Mouse (Mus musculus) intestine, embryonic 15.5 days (tissue): Measurements from ENCODE around the gene Ccdc14. TPM values are rescaled to one million over a fixed set of nuclear protein-coding genes. Genes with fewer than 3 reads are reported as not detected.
A peak's percentile ranks its signal among the peaks of the same experiment; 100 is the strongest.

Source experiments
- ATAC-seq: fragments of 200-750 bp; cut with Nextera tagmentation; 2 replicates; pipeline ENCODE4 v1.8.0; 2017; ENCODE audit warnings: moderate TSS enrichment, moderate library complexity
- H3K27ac ChIP-seq: fragments of 300-500 bp; sonication (generic); 2 replicates; pipeline ENCODE4 v1.5.1; 2015; ENCODE audit warnings: mild to moderate bottlenecking, inconsistent platforms
- H3K27me3 ChIP-seq: fragments of 300-500 bp; sonication (generic); replicated peaks from 2 replicates; pipeline ENCODE4 v1.6.1; 2015; ENCODE audit warnings: inconsistent platforms
- H3K36me3 ChIP-seq: fragments of 300-500 bp; sonication (generic); 2 replicates; pipeline ENCODE4 v1.6.1; 2015; ENCODE audit warnings: inconsistent platforms
- H3K4me1 ChIP-seq: fragments of 300-500 bp; sonication (generic); replicated peaks from 2 replicates; pipeline ENCODE4 v1.6.1; 2015; ENCODE audit warnings: inconsistent platforms
- H3K4me2 ChIP-seq: fragments of 300-500 bp; sonication (generic); replicated peaks from 2 replicates; pipeline ENCODE4 v1.6.1; 2015; ENCODE audit warnings: mild to moderate bottlenecking, inconsistent platforms
- H3K4me3 ChIP-seq: fragments of 300-500 bp; sonication (generic); replicated peaks from 2 replicates; pipeline ENCODE4 v1.5.1; 2015; ENCODE audit warnings: inconsistent platforms
- H3K9ac ChIP-seq: fragments of 300-500 bp; sonication (generic); 2 replicates; pipeline ENCODE4 v1.6.1; 2015; ENCODE audit warnings: inconsistent platforms
- H3K9me3 ChIP-seq: fragments of 300-500 bp; sonication (generic); 2 replicates; pipeline ENCODE4 v1.6.1; 2016; ENCODE audit warnings: inconsistent platforms
- WGBS: fragments of 180-500 bp; shearing (Covaris S2); methylation state at CpG from one replicate; pipeline ENCODE4 v1.1.7; 2015; 5-methylcytosine and 5-hydroxymethylcytosine counted together
- polyA plus RNA-seq: library from polyadenylated mRNA; unstranded; fragments of >200 nt; fragmentation: Nextera tagmentation; extraction: Ambion mirVana; gene quantifications from 2 replicates; pipeline ENCODE4 v1.2.1, GENCODE M21; 2015

Gene Ccdc14
- polyA plus RNA-seq, 1 experiment from 2014 or later: 6.0 TPM

GRCm38 (mm10) chr16:34729371-34729770 is 39.0 kb downstream of the Ccdc14 start:
- H3K4me1 ChIP-seq: no peaks in the 10 kb centered on the region

DNA sequence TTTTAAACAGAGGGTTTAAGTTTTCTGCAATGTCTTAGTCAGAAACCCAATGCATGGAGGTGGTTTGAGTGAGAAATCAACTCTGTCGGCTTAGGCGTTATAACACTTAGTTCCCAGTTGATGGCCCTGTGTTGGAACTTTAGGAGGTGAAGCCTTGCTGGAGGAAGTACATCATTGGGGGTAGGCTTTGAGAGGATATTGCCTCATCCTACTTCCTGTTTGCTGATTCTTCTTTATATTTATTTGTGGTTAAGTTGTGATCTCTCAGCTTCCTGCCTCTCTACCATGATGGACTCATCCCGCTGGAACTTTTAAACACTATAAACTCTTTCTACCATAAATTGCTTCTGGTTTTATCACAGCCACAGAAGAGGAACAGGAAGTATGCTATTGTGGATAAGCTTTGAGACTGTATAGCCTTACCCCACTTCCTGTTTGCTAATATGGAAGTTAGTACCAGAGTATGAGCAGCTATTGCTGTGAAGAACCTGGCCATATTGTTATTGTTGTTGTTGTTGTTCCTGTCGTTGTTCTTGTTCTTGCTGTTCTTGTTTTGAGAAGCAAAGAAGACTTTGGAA is 48.3 kb downstream of the Ccdc14 start:
- Histone ChIP-seq H3K4me3 (no peak overlapping the region), H3K9me3 (no peaks in the 10 kb centered on the region), H3K9ac (no peak overlapping the region), H3K4me2 (no peak overlapping the region), H3K27ac (no peak overlapping the region), H3K27me3 (no peaks in the 10 kb centered on the region), H3K36me3 (no peaks in the 10 kb centered on the region), H3K4me1 (no peaks in the 10 kb centered on the region)
- no peak for ATAC-seq
- 91% methylated on average over 4 of the region's 4 CpGs for WGBS

More at GRCm38 (mm10) chr16:34729371-34729770, 39.0 kb downstream of the Ccdc14 start:
- Histone ChIP-seq H3K9me3 (no peaks in the 10 kb centered on the region), H3K9ac (no peak overlapping the region), H3K27me3 (no peaks in the 10 kb centered on the region), H3K4me3 (no peak overlapping the region), H3K27ac (no peak overlapping the region), H3K36me3 (no peaks in the 10 kb centered on the region), H3K4me2 (no peak overlapping the region)
- ATAC-seq: no peak
- 98% methylated on average over 1 of the region's 1 CpGs for WGBS

DNA sequence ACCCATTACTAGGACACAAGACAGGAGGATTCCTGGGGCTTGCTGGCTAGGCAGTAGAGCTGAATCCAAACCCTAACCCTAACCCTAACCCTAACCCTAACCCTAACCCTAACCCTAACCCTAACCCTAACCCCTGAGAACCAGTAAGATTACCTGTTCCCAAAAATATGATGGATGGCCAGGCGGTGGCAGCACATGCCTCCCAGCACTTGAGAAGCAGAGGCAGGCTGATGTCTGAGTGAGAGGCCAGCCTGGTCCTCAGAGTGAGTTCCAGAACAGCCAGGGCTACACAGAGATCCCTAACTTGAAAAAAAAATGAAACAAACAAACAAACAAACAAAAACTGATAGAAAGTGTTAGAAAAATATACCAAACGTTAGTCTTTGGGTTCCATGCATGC is 52.5 kb downstream of the Ccdc14 start:
- 0 out of 2 replicates have a peak, but pooled peaks cover 3% of the 10 kb centered on the region for H3K27me3 ChIP-seq
- ATAC-seq: no peak
- peaks cover 4% of the 10 kb centered on the region; the same call in 1 of the 2 replicates for H3K4me1 ChIP-seq
- H3K9me3 ChIP-seq: no peaks in the 10 kb centered on the region
- H3K9ac ChIP-seq: no peak overlapping the region
- 44% methylated on average over 2 of the region's 2 CpGs for WGBS
- no peak overlapping the region for H3K4me3 ChIP-seq
- H3K4me2 ChIP-seq: no peak overlapping the region
- H3K36me3 ChIP-seq: no peaks in the 10 kb centered on the region
- H3K27ac ChIP-seq: no peak overlapping the region

- Histone ChIP-seq H3K27me3 (0 out of 2 replicates have a peak, but pooled peaks cover 3% of the 10 kb centered on the region), H3K27ac (no peak within 1 kb of the TSS), H3K36me3 (no peaks in the 10 kb centered on the region), H3K4me2 (peak within 1 kb of the TSS; percentile 94), H3K4me3 (peak within 1 kb of the TSS; percentile 46), H3K9me3 (no peaks in the 10 kb centered on the region), H3K4me1 (peaks cover 4% of the 10 kb centered on the region; the same call in 1 of the 2 replicates), H3K9ac (peak within 1 kb of the TSS; percentile 58)
- WGBS: under 1% methylated on average over 48 of the region's 48 CpGs
- ATAC-seq: peak; percentile 97
Measured at GRCm38 (mm10) chr16:34745065-34745585, 54.7 kb downstream of the Ccdc14 start, which contains the start of gene Mylk. Mylk (plus strand) TSS chr16:34745210.

DNA sequence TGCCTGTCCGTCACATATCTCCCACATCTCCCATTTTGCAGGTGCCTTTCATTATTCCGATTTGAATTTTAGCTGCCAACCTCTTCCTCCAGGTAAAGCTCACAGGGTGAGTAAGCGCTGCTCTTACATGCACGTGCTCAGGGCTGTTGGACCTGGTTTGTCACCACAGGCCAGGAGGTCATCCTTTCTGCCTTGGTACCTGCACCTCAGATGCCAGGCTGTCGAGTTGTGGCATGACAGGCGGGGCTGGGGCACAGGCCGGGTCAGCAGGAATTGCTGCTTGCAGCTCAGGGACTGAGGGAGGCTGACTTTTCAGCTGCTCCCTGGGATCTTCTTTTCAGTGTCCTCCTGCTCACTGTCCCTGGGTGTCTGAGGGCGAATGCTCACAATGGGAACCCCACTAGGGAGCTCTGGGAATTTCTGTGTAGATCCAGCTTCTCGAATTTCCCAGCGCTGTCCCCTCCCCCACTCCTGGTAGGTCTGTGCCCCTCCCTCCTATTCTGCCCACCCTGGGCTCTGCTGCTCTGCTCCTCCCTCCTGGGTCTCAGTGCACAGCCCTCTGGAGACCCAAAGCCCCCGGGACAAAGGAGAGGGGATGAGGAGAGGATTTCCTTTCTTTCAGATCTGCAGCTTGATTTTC is 57.8 kb downstream of the Ccdc14 start:
- Histone ChIP-seq H3K9me3 (no peaks in the 10 kb centered on the region), H3K36me3 (no peaks in the 10 kb centered on the region), H3K9ac (no peak overlapping the region), H3K27me3 (0 out of 2 replicates have a peak, but pooled peaks cover 3% of the 10 kb centered on the region), H3K4me3 (no peak overlapping the region), H3K4me2 (no peak overlapping the region), H3K4me1 (peaks cover 4% of the 10 kb centered on the region; the same call in 1 of the 2 replicates), H3K27ac (no peak overlapping the region)
- no peak for ATAC-seq
- WGBS: 36% methylated on average over 11 of the region's 11 CpGs

DNA sequence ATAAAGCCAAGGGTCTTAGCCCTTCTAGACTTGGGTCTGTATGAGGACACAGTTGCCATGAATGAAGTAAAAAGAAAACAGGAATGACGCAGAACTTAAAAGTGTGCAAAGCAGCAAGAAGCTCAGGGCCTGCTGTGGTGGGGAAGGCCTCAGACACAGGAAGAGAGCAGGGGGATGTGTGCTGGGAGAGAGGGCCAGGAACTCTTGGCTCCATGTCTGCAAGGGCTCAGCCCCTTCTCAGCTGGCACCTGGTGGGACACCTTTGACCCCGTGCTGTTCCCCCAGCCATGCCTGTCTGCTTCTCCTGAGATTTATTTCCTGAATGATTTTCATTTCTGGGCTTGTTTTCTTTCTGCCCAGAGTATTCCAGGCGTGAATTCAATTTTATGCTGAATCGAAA is 59.1 kb downstream of the Ccdc14 start:
- H3K4me3 ChIP-seq: no peak overlapping the region
- no peaks in the 10 kb centered on the region for H3K9me3 ChIP-seq
- WGBS: 72% methylated on average over 4 of the region's 4 CpGs
- no peak overlapping the region for H3K4me2 ChIP-seq
- H3K36me3 ChIP-seq: no peaks in the 10 kb centered on the region
- H3K4me1 ChIP-seq: peaks cover 4% of the 10 kb centered on the region; the same call in 1 of the 2 replicates
- H3K27me3 ChIP-seq: 0 out of 2 replicates have a peak, but pooled peaks cover 3% of the 10 kb centered on the region
- no peak for ATAC-seq
- H3K27ac ChIP-seq: no peak overlapping the region
- no peak overlapping the region for H3K9ac ChIP-seq

- Histone ChIP-seq H3K4me3 (no peak overlapping the region), H3K9ac (no peak overlapping the region), H3K27me3 (no peaks in the 10 kb centered on the region), H3K27ac (no peak overlapping the region), H3K36me3 (no peaks in the 10 kb centered on the region), H3K4me1 (no peaks in the 10 kb centered on the region), H3K9me3 (no peaks in the 10 kb centered on the region), H3K4me2 (no peak overlapping the region)
- no peak for ATAC-seq
- WGBS: 60% methylated on average over 3 of the region's 3 CpGs
Measured at GRCm38 (mm10) chr16:34752026-34752425, 61.6 kb downstream of the Ccdc14 start.

- Histone ChIP-seq H3K27me3 (no peaks in the 10 kb centered on the region), H3K4me3 (no peak overlapping the region), H3K27ac (no peak overlapping the region), H3K36me3 (no peaks in the 10 kb centered on the region), H3K4me1 (no peaks in the 10 kb centered on the region), H3K4me2 (no peak overlapping the region), H3K9ac (no peak overlapping the region), H3K9me3 (no peaks in the 10 kb centered on the region)
- WGBS: 89% methylated on average over 3 of the region's 3 CpGs
- no peak for ATAC-seq
Measured at GRCm38 (mm10) chr16:34752977-34753376, 62.6 kb downstream of the Ccdc14 start.

- 77% methylated on average over 7 of the region's 7 CpGs for WGBS
- no peak overlapping the region for H3K27ac ChIP-seq
- H3K4me2 ChIP-seq: no peak overlapping the region
- H3K27me3 ChIP-seq: no peaks in the 10 kb centered on the region
- H3K9me3 ChIP-seq: no peaks in the 10 kb centered on the region
- H3K4me3 ChIP-seq: no peak overlapping the region
- ATAC-seq: no peak
- no peaks in the 10 kb centered on the region for H3K4me1 ChIP-seq
- no peaks in the 10 kb centered on the region for H3K36me3 ChIP-seq
- H3K9ac ChIP-seq: no peak overlapping the region
Measured at GRCm38 (mm10) chr16:34756991-34757390, 66.6 kb downstream of the Ccdc14 start.

- Histone ChIP-seq H3K36me3 (no peaks in the 10 kb centered on the region), H3K4me3 (no peak overlapping the region), H3K4me2 (no peak overlapping the region), H3K9ac (no peak overlapping the region), H3K4me1 (no peaks in the 10 kb centered on the region), H3K27ac (no peak overlapping the region), H3K9me3 (no peaks in the 10 kb centered on the region), H3K27me3 (no peaks in the 10 kb centered on the region)
- ATAC-seq: no peak
- 61% methylated on average over 5 of the region's 5 CpGs for WGBS
Measured at GRCm38 (mm10) chr16:34758205-34758604, 67.8 kb downstream of the Ccdc14 start.

DNA sequence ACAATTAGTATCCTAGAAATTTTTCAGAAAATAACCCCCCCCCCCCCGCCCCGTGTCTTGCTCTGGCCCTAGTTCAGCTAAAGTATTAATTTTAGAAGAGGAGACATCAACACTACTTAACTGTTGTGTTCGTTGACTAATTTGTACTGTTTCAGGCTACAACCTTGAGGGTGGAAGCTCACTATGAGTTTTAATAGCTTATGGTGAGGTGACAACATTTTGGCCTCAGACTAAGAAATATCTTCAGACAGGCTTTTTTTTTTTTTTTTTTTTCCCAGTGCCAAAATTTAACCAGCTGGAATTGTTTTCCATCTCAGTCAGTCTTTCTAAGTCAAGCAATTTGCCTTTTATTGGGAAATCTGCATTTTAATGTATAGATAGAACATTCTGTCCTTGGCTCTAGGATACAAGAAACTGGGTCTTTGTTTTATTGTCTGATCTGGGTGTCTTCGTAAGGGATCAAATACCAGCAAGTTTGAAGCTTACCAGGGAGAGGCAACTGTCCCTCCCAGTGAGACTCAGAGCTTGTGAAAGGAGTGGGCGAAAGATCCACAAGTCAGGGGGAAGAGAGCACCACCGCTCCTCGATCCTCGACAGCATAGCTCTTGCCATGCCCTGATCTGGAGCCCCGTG is 73.7 kb downstream of the Ccdc14 start:
- no peak overlapping the region for H3K4me2 ChIP-seq
- H3K9ac ChIP-seq: no peak overlapping the region
- H3K27ac ChIP-seq: no peak overlapping the region
- no peak for ATAC-seq
- no peaks in the 10 kb centered on the region for H3K27me3 ChIP-seq
- H3K36me3 ChIP-seq: no peaks in the 10 kb centered on the region
- no peak overlapping the region for H3K4me3 ChIP-seq
- H3K4me1 ChIP-seq: no peaks in the 10 kb centered on the region
- H3K9me3 ChIP-seq: no peaks in the 10 kb centered on the region
- 94% methylated on average over 9 of the region's 9 CpGs for WGBS

- Histone ChIP-seq H3K27me3 (no peaks in the 10 kb centered on the region), H3K9ac (no peak overlapping the region), H3K36me3 (no peaks in the 10 kb centered on the region), H3K27ac (no peak overlapping the region), H3K4me2 (no peak overlapping the region), H3K4me3 (no peak overlapping the region), H3K4me1 (no peaks in the 10 kb centered on the region), H3K9me3 (no peaks in the 10 kb centered on the region)
- no peak for ATAC-seq
- 82% methylated on average over 1 of the region's 1 CpGs for whole genome bisulfite sequencing
Measured at GRCm38 (mm10) chr16:34765666-34766065, 75.2 kb downstream of the Ccdc14 start.
